Mouse (Mus musculus) hindlimb bud, embryonic 11.5 days (tissue): ENCODE measurements around the gene Slc43a3.

ENCODE experiments used
- DNase-seq: peaks from one replicate; pipeline ENCODE4 v3.0.0-alpha.2; 2012; ENCODE audit warnings: low read depth, low spot score; ENCODE audit errors: extremely low spot score

Gene Slc43a3

GRCm38 (mm10) chr2:84935065-84935464 lies 1.3 kb upstream of the Slc43a3 start:
- DNase-seq, result no peak

- DNase-seq, result no peak
Observed at GRCm38 (mm10) chr2:84937491-84938150, 1.2 kb downstream of the Slc43a3 start.

GRCm38 (mm10) chr2:84938249-84938946 lies 2.0 kb downstream of the Slc43a3 start:
- DNase-seq, result no peak

GRCm38 (mm10) chr2:84939306-84939705 lies 2.9 kb downstream of the Slc43a3 start:
- no peak for DNase-seq

- DNase-seq, result no peak
Observed at GRCm38 (mm10) chr2:84939711-84940110, 3.3 kb downstream of the Slc43a3 start.

- no peak for DNase-seq
Observed at GRCm38 (mm10) chr2:84941332-84941731, 5.0 kb downstream of the Slc43a3 start.

GRCm38 (mm10) chr2:84941795-84942194 lies 5.4 kb downstream of the Slc43a3 start:
- no peak for DNase-seq

- DNase-seq, result no peak
Observed at GRCm38 (mm10) chr2:84947154-84947771, 10.9 kb downstream of the Slc43a3 start.

- DNase-seq, result no peak
Observed at GRCm38 (mm10) chr2:84948252-84948651, 11.9 kb downstream of the Slc43a3 start.

GRCm38 (mm10) chr2:84948721-84949120 lies 12.3 kb downstream of the Slc43a3 start:
- DNase-seq, result no peak

- DNase-seq, result no peak
Observed at GRCm38 (mm10) chr2:84951027-84951426, 14.6 kb downstream of the Slc43a3 start.

GRCm38 (mm10) chr2:84952251-84952650 lies 15.9 kb downstream of the Slc43a3 start:
- DNase-seq, result no peak

- DNase-seq, result no peak
Observed at GRCm38 (mm10) chr2:84952693-84953092, 16.3 kb downstream of the Slc43a3 start.

GRCm38 (mm10) chr2:84955435-84955834 lies 19.1 kb downstream of the Slc43a3 start:
- DNase-seq, result no peak

- DNase-seq, result no peak
Observed at GRCm38 (mm10) chr2:84956274-84956673, 19.9 kb downstream of the Slc43a3 start.

- DNase-seq, result no peak
Observed at GRCm38 (mm10) chr2:84958588-84959264, 22.3 kb downstream of the Slc43a3 start.

- no peak for DNase-seq
Observed at GRCm38 (mm10) chr2:84961300-84961699, 24.9 kb downstream of the Slc43a3 start.

GRCm38 (mm10) chr2:84961901-84962300 lies 25.5 kb downstream of the Slc43a3 start:
- no peak for DNase-seq

- DNase-seq, result no peak
Observed at GRCm38 (mm10) chr2:84962906-84963507, 26.6 kb downstream of the Slc43a3 start.

- no peak for DNase-seq
Observed at GRCm38 (mm10) chr2:84964111-84964801, 27.9 kb downstream of the Slc43a3 start.
